Mouse (Mus musculus): ENCODE results near the gene Il1r1. TPM values are rescaled to one million over a fixed set of nuclear protein-coding genes. Genes with fewer than 3 reads are reported as not detected.

Il1r1 gene
- total and polyA plus RNA-seq, 3 experiments = 1.4 to 3.1 TPM; not detected in 1

GRCm38 (mm10) chr1:40311123-40311522, 86.2 kb downstream of the Il1r1 start:
- no peak for TF ChIP-seq ETS1 (IDR thresholded peaks at IDR 0.05; ENCODE audit: low read depth, low read length)
- TF ChIP-seq ZMIZ1 (IDR thresholded peaks at IDR 0.05; ENCODE audit: low read depth, low read length) = no peak
- TF ChIP-seq SMC3 (IDR thresholded peaks at IDR 0.05; ENCODE audit: low read depth, low read length) = no peak
- no peak for TF ChIP-seq TBP (IDR thresholded peaks at IDR 0.05; ENCODE audit: low read depth, low read length)
- TF ChIP-seq RCOR1 (IDR thresholded peaks at IDR 0.05; ENCODE audit: low read depth, low read length) = no peak
- TF ChIP-seq GABPA (IDR thresholded peaks at IDR 0.05; ENCODE audit: low read depth, low read length) = no peak
- TF ChIP-seq EP300 (IDR thresholded peaks at IDR 0.05; ENCODE audit: low read depth in 1 of 2, low read length in 2 of 2) = no peak
- no peak for TF ChIP-seq MYC (IDR thresholded peaks at IDR 0.05; ENCODE audit: low read depth, low read length)
- TF ChIP-seq ZC3H11A (IDR thresholded peaks at IDR 0.05; ENCODE audit: low read depth, low read length) = no peak

DNA sequence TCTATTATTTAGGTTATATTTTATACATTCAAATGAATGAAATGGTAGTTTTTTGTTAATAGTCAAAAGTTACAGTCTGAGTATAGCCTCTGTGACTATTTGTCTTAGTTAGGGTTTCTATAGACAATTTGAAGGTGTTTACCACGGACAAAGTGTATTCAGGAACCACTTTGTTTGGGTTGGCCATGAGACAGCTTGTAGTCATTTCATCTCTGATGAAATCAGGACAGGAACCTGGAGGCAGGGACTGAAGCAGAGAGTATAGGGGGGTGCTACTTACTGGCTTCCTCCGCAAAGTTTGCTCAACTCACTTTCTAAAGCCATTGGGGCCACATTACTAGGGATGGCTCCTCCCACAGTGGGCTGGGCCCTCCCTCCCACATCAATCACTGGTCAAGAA, 86.7 kb downstream of the Il1r1 start:
- H3K36me3 ChIP-seq (ENCODE audit: control insufficient read depth in 1 of 2, insufficient read depth in 2 of 2, low read length in 2 of 2) = no peaks in the 10 kb centered on the region
- DNase-seq (ENCODE audit: low read depth, low spot score) = no peak
- no peak overlapping the region for H3K4me3 ChIP-seq (ENCODE audit: control insufficient read depth in 1 of 2, insufficient read depth in 1 of 2, low read depth in 2 of 2, low read length in 2 of 2)
- no peaks in the 10 kb centered on the region for H3K9me3 ChIP-seq (replicated peaks; ENCODE audit: insufficient read depth, low read length)
- H3K27ac ChIP-seq (ENCODE audit: control insufficient read depth, low read depth, low read length) = no peak overlapping the region
- no peaks in the 10 kb centered on the region for H3K79me2 ChIP-seq (ENCODE audit: control insufficient read depth, insufficient read depth, low read length, poor library complexity)
- no peaks in the 10 kb centered on the region for H3K27me3 ChIP-seq (ENCODE audit: control insufficient read depth in 1 of 2, insufficient read depth in 2 of 2, low read length in 2 of 2)
- no peaks in the 10 kb centered on the region for H3K4me1 ChIP-seq (ENCODE audit: control insufficient read depth in 1 of 2, insufficient read depth in 2 of 2, low read length in 2 of 2)
- no peak for TF ChIP-seq JUND (IDR thresholded peaks at IDR 0.05; ENCODE audit: low read depth, low read length)
- TF ChIP-seq TCF12 (IDR thresholded peaks at IDR 0.05; ENCODE audit: low read depth, low read length) = no peak
- TF ChIP-seq GATA1 (IDR thresholded peaks at IDR 0.05; ENCODE audit: low read depth, low read length) = no peak
- TF ChIP-seq CHD2 (IDR thresholded peaks at IDR 0.05; ENCODE audit: low read length) = no peak
- TF ChIP-seq MYB (IDR thresholded peaks at IDR 0.05; ENCODE audit: low read depth, low read length) = no peak
- no peak for TF ChIP-seq USF2 (IDR thresholded peaks at IDR 0.05; ENCODE audit: borderline replicate concordance in 1 of 2, insufficient read depth in 1 of 2, low read depth in 1 of 2, low read length in 2 of 2)
- TF ChIP-seq ZMIZ1 (IDR thresholded peaks at IDR 0.05; ENCODE audit: low read depth, low read length) = no peak
- TF ChIP-seq TBP (IDR thresholded peaks at IDR 0.05; ENCODE audit: low read depth, low read length) = no peak
- TF ChIP-seq NRF1 (IDR thresholded peaks at IDR 0.05; ENCODE audit: insufficient read depth, low read depth, low read length, poor library complexity, severe bottlenecking) = no peak
- no peak for TF ChIP-seq ELF1 (IDR thresholded peaks at IDR 0.05; ENCODE audit: low read depth, low read length)
- H3K9ac ChIP-seq (ENCODE audit: control insufficient read depth, low read depth, low read length, poor library complexity, severe bottlenecking) = no peak overlapping the region

More at GRCm38 (mm10) chr1:40311123-40311522, 86.2 kb downstream of the Il1r1 start:
- H3K27ac ChIP-seq (ENCODE audit: control insufficient read depth, low read depth, low read length) = no peak overlapping the region
- no peaks in the 10 kb centered on the region for H3K27me3 ChIP-seq (ENCODE audit: control insufficient read depth in 1 of 2, insufficient read depth in 2 of 2, low read length in 2 of 2)
- H3K79me2 ChIP-seq (ENCODE audit: control insufficient read depth, insufficient read depth, low read length, poor library complexity) = no peaks in the 10 kb centered on the region
- no peaks in the 10 kb centered on the region for H3K36me3 ChIP-seq (ENCODE audit: control insufficient read depth in 1 of 2, insufficient read depth in 2 of 2, low read length in 2 of 2)
- no peaks in the 10 kb centered on the region for H3K4me1 ChIP-seq (ENCODE audit: control insufficient read depth in 1 of 2, insufficient read depth in 2 of 2, low read length in 2 of 2)
- H3K4me3 ChIP-seq (ENCODE audit: control insufficient read depth in 1 of 2, insufficient read depth in 1 of 2, low read depth in 2 of 2, low read length in 2 of 2) = no peak overlapping the region
- no peaks in the 10 kb centered on the region for H3K9me3 ChIP-seq (replicated peaks; ENCODE audit: insufficient read depth, low read length)
- DNase-seq (ENCODE audit: low read depth, low spot score) = peak; percentile 76
- no peak overlapping the region for H3K9ac ChIP-seq (ENCODE audit: control insufficient read depth, low read depth, low read length, poor library complexity, severe bottlenecking)

Data from MEL (cell line).